Mouse (Mus musculus) hindbrain, postnatal 0 days (tissue): ENCODE measurements around the gene Susd4. TPM values are rescaled to one million over a fixed set of nuclear protein-coding genes. Genes with fewer than 3 reads are reported as not detected.
A peak's percentile ranks its signal among the peaks of the same experiment; 100 is the strongest.

Experiments used
- ATAC-seq: fragments of 200-750 bp; cut with Nextera tagmentation; 2 replicates; pipeline ENCODE4 v1.8.0; 2017; ENCODE audit warnings: mild to moderate bottlenecking, moderate TSS enrichment, moderate library complexity
- DNase-seq: peaks from one replicate; pipeline ENCODE4 v3.0.0-alpha.2; 2015; ENCODE audit warnings: low spot score
- H3K27ac ChIP-seq: fragments of 300-500 bp; sonication (generic); 2 replicates; pipeline ENCODE4 v1.5.1; 2014; ENCODE audit warnings: mild to moderate bottlenecking
- H3K27me3 ChIP-seq: fragments of 300-500 bp; sonication (generic); 2 replicates; pipeline ENCODE4 v1.6.1; 2014; ENCODE audit warnings: low read length, mixed read lengths; ENCODE audit not compliant: insufficient read depth
- H3K36me3 ChIP-seq: fragments of 300-500 bp; sonication (generic); 2 replicates; pipeline ENCODE4 v1.6.1; 2014; ENCODE audit warnings: low read length, mixed read lengths; ENCODE audit not compliant: insufficient read depth
- H3K4me1 ChIP-seq: fragments of 300-500 bp; sonication (generic); 2 replicates; pipeline ENCODE4 v1.6.1; 2014; ENCODE audit warnings: antibody characterized with exemption, low read length, mixed read lengths; ENCODE audit not compliant: insufficient read depth
- H3K4me2 ChIP-seq: fragments of 300-500 bp; sonication (generic); 2 replicates; pipeline ENCODE4 v1.6.1; 2014; ENCODE audit warnings: low read depth, mild to moderate bottlenecking, low read length, moderate library complexity, mixed read lengths
- H3K4me3 ChIP-seq: fragments of 300-500 bp; sonication (generic); 2 replicates; pipeline ENCODE4 v1.5.1; 2014; ENCODE audit warnings: low read length
- H3K9ac ChIP-seq: fragments of 300-500 bp; sonication (generic); replicated peaks from 2 replicates; pipeline ENCODE4 v1.6.1; 2014; ENCODE audit warnings: mild to moderate bottlenecking, low read length, moderate library complexity, mixed read lengths
- H3K9me3 ChIP-seq: fragments of 300-500 bp; sonication (generic); 2 replicates; pipeline ENCODE4 v1.6.1; 2016; ENCODE audit warnings: low read length, mixed read lengths
- CTCF ChIP-seq: IDR thresholded peaks from 2 replicates; pipeline ENCODE4 v1.5.1; 2016; ENCODE audit warnings: antibody characterized with exemption, control low read depth, low read depth
- WGBS: fragments of 180-500 bp; shearing (Covaris S2); extraction: QIAGEN DNeasy Blood & Tissue Kit; methylation state at CpG from one replicate; pipeline ENCODE4 v1.1.7; 2014; 5-methylcytosine and 5-hydroxymethylcytosine counted together
- polyA plus RNA-seq: library from polyadenylated mRNA; unstranded; fragments of >200 nt; fragmentation: Nextera tagmentation; extraction: Ambion mirVana; gene quantifications from 2 replicates; pipeline ENCODE4 v1.2.1, GENCODE M21; 2015
- total RNA-seq: library from RNA; depleted of rRNA; stranded (reverse); fragments of >200 nt; gene quantifications from 2 replicates; pipeline ENCODE4 v1.2.3, GENCODE M21; 2014; rRNA removed

The Susd4 gene
- 71.1 and 77.3 TPM in 2 replicates for total RNA-seq
- polyA plus RNA-seq: 74.4 and 74.9 TPM in 2 replicates

DNA sequence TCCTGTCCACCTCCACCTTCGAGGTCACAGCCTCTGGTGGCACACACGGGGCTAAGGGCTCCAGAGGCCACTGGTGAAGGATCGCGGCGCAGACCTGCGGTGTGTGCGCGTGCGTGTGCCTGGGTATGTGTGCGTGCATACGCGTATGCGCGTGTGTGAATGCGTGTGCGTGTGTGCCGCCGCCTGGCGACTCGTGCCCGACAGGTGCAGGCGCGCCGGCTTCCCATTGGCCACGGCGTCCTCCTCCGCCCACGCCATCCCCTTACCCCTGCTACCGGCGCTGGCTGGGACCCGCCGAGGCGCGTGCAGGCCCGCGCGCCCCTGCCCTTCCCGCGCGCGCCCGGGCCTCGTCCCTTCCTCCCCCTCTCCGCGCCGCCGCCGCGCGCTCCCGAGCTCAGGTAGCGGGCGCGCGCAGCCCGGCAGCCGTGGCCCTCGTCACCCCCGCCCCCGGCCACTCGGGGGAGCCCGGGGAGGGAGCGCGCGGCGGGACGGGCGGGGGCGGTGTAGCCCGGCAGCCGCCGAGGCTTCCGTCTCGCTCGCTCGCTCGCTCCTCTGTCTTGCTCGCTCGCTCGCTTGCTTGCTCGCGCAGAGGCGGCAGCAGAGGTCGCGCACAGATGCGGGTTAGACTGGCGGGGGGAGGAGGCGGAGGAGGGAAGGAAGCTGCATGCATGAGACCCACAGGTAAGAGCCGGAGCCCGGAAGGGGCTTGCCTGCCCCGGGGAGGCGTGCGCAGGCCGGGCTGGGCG, at the start of gene Susd4:
Susd4 (plus strand) TSS at position 145 of the 746 bp plus-strand sequence.
- Histone ChIP-seq H3K9ac (peak within 1 kb of the TSS; percentile 53), H3K36me3 (no peaks in the 10 kb centered on the region), H3K4me2 (peak within 1 kb of the TSS; percentile 94), H3K4me1 (no peaks in the 10 kb centered on the region), H3K4me3 (peak within 1 kb of the TSS; percentile 63), H3K27ac (peak within 1 kb of the TSS; percentile 65), H3K9me3 (no peaks in the 10 kb centered on the region), H3K27me3 (no peaks in the 10 kb centered on the region)
- WGBS: under 1% methylated on average over 66 of the region's 95 CpGs
- ATAC-seq: peak; percentile 96
- TF ChIP-seq CTCF: peak; percentile 51
- DNase-seq: peak; percentile 93

DNA sequence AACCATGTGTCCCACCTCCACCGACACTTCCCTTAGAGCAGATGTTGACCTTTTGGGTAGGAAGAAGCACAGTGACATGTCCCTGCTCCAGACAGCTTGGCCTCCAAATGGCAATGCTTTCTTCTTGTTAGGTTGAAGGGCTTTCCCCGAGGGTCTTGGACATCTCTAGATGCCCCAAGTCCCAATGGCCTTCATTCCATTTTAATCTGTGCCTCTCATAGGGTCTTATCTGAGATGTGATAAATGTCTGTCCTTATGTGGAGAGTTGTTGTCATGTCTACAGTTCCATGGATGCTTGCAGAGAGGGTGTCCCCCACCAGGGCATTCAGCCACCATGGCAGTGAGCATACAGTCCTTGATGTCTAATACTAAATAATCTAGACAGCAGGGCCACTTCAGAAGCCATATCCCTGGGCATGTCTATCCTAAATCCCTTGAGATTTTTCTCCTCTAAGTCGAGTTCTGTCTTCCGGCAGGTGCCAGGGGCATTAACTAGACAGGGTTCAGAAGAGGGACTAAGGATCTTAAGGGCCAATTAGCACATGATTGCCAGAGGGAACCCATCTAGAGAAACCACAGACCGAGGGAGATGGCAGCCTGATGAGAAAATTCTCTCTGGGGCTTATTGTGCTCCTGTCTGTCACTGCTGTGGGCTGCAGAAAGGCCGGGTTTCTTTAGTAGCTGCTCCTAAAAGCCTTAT, 49.3 kb upstream of the Susd4 start:
- H3K36me3 ChIP-seq: no peaks in the 10 kb centered on the region
- H3K9ac ChIP-seq: no peak overlapping the region
- DNase-seq (no peak), ATAC-seq (no peak)
- no peaks in the 10 kb centered on the region for H3K4me1 ChIP-seq
- H3K4me2 ChIP-seq: no peak overlapping the region
- TF ChIP-seq CTCF: no peak
- no peaks in the 10 kb centered on the region for H3K9me3 ChIP-seq
- 68% methylated on average over 6 of the region's 6 CpGs for WGBS
- no peak overlapping the region for H3K4me3 ChIP-seq
- H3K27me3 ChIP-seq: no peaks in the 10 kb centered on the region
- H3K27ac ChIP-seq: no peak overlapping the region

DNA sequence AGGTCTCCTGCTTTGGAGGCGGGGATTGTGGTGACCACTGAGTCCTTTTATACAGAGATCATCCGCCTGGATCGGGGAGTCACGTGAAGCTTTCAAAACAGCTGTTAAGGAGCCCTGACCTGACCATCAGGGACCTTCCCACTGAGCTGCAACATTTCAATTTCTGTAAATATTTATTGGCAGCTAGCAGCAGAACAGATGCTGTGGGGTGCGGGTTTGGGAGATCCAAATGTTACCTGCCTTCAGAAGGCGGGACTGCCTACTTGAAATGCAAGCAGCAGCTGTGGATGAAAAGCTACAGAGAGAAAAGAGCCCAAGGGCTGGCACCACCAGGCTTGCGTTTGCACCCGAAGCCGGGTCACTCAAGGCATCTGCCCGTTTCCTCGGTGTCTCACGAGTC, 36.1 kb upstream of the Susd4 start:
- ATAC-seq (no peak), DNase-seq (no peak)
- no peak overlapping the region for H3K9ac ChIP-seq
- H3K4me1 ChIP-seq: no peaks in the 10 kb centered on the region
- no peak for TF ChIP-seq CTCF
- no peaks in the 10 kb centered on the region for H3K36me3 ChIP-seq
- H3K27me3 ChIP-seq: no peaks in the 10 kb centered on the region
- H3K9me3 ChIP-seq: no peaks in the 10 kb centered on the region
- H3K4me3 ChIP-seq: no peak overlapping the region
- H3K4me2 ChIP-seq: no peak overlapping the region
- WGBS: 46% methylated on average over 12 of the region's 12 CpGs
- no peak overlapping the region for H3K27ac ChIP-seq

DNA sequence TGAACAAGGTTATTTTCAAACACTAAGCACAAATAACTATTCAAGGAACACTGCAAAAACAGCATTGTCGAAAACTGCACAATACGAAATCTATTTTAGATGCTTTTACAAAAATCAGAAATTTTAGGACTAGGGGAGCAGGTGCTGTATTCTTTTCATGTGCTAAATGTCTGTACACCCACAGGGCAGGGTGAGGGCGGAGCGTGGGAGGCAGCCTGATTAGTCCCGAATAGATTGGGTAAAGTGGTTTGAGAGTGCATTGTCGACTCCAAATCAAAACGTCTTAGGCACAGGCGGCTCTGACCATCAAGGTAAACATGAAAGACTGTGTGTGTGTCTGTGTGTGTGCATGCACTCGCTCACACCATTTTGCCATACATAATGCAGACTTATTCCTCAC, 34.7 kb upstream of the Susd4 start:
- no peak for ATAC-seq
- 75% methylated on average over 9 of the region's 9 CpGs for WGBS

DNA sequence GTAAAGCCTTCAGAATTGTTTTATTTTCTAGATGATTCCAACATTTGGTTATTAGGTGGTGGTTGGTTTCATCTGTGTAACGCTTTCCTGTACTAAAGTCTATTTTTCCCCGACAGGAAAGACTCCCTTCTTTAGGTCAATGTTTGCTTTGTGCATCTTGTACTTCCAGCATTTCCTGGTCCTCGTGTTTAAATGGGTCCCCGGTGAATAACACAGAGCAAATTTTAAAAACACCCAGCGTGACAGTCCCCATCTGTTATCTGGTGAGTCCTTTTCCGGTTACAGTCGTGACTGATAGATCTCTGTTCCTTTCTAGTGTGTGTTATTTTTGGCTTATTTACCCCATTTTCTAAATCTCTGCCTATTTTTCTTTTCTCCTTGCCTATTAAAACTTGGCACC, 31.0 kb upstream of the Susd4 start:
- Histone ChIP-seq H3K4me3 (no peak overlapping the region), H3K4me2 (no peak overlapping the region), H3K4me1 (no peaks in the 10 kb centered on the region), H3K27ac (no peak overlapping the region), H3K9me3 (no peaks in the 10 kb centered on the region), H3K36me3 (no peaks in the 10 kb centered on the region), H3K9ac (no peak overlapping the region), H3K27me3 (no peaks in the 10 kb centered on the region)
- 51% methylated on average over 7 of the region's 7 CpGs for WGBS
- no peak for TF ChIP-seq CTCF
- DNase-seq (no peak), ATAC-seq (no peak)

More for the DNA sequence above, 34.7 kb upstream of the Susd4 start:
- Histone ChIP-seq H3K4me2 (no peak overlapping the region), H3K27me3 (no peaks in the 10 kb centered on the region), H3K4me3 (no peak overlapping the region), H3K9ac (no peak overlapping the region), H3K9me3 (no peaks in the 10 kb centered on the region), H3K36me3 (no peaks in the 10 kb centered on the region), H3K27ac (no peak overlapping the region), H3K4me1 (no peaks in the 10 kb centered on the region)
- DNase-seq: no peak
- no peak for TF ChIP-seq CTCF

DNA sequence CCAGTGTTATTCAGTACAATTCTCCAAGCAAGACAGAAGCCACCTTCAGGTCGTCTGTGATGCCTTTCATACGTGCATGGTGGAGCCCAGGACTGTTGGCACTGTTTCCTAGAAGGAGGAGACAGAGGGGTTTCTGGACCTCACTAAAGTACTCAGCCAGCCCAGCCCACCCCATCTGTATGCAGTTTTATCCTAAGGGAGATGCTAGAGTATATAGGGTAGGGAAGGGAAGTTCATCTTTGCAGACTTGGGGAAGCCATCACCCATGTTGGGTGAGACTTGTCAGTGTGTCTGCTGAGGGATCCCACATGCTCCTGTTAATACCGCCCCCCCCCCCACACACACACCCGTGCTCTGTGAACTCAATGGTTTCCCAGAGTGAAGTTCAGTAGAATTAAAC, 27.8 kb upstream of the Susd4 start:
- DNase-seq (no peak), ATAC-seq (no peak)
- no peak overlapping the region for H3K27ac ChIP-seq
- H3K9ac ChIP-seq: no peak overlapping the region
- no peak overlapping the region for H3K4me2 ChIP-seq
- H3K4me1 ChIP-seq: no peaks in the 10 kb centered on the region
- H3K36me3 ChIP-seq: no peaks in the 10 kb centered on the region
- WGBS: 61% methylated on average over 4 of the region's 4 CpGs
- no peaks in the 10 kb centered on the region for H3K9me3 ChIP-seq
- no peaks in the 10 kb centered on the region for H3K27me3 ChIP-seq
- no peak for TF ChIP-seq CTCF
- no peak overlapping the region for H3K4me3 ChIP-seq

DNA sequence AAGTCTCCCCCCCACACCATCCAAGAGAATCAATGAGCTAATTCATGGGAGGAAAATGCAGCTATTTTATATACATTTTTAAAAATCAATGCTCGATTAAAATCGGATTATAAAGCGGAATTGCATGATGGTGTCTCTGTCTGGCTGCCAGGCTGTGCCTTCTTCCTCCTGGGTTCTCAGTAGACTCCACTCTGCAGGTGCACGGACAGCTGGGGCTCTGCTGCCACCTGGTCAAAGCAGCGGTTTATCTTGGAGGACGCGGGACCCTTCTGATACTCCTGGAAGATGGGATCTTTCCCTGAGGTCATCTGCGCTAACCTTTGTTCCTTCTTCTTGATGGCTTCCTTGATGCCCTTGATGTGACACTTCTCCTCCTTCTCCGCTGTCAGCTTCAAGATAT, 16.6 kb upstream of the Susd4 start:
- DNase-seq: no peak
- H3K9me3 ChIP-seq: no peaks in the 10 kb centered on the region
- 93% methylated on average over 9 of the region's 9 CpGs for WGBS
- no peaks in the 10 kb centered on the region for H3K27me3 ChIP-seq
- no peak for ATAC-seq
- no peak overlapping the region for H3K9ac ChIP-seq
- no peak for TF ChIP-seq CTCF
- no peaks in the 10 kb centered on the region for H3K4me1 ChIP-seq
- H3K36me3 ChIP-seq: no peaks in the 10 kb centered on the region
- no peak overlapping the region for H3K4me3 ChIP-seq
- no peak overlapping the region for H3K4me2 ChIP-seq
- no peak overlapping the region for H3K27ac ChIP-seq
